Mouse (Mus musculus) limb, embryonic 13.5 days (tissue): Measurements from ENCODE around the gene Zfp90. TPM values are rescaled to one million over a fixed set of nuclear protein-coding genes. Genes with fewer than 3 reads are reported as not detected.
A peak's percentile ranks its signal among the peaks of the same experiment; 100 is the strongest.

ENCODE experiments used
- ATAC-seq: fragments of 200-750 bp; cut with Nextera tagmentation; 2 replicates; pipeline ENCODE4 v1.8.0; 2017; ENCODE audit warnings: low read depth, moderate number of reproducible peaks, moderate TSS enrichment; ENCODE audit not compliant: low FRiP score
- H3K27ac ChIP-seq: fragments of 300-500 bp; sonication (generic); 2 replicates; pipeline ENCODE4 v1.5.1; 2015; ENCODE audit warnings: inconsistent platforms, mild to moderate bottlenecking, moderate library complexity
- H3K27me3 ChIP-seq: fragments of 300-500 bp; sonication (generic); 2 replicates; pipeline ENCODE4 v1.6.1; 2015; ENCODE audit warnings: mild to moderate bottlenecking, inconsistent platforms
- H3K36me3 ChIP-seq: fragments of 300-500 bp; sonication (generic); 2 replicates; pipeline ENCODE4 v1.6.1; 2015; ENCODE audit warnings: inconsistent platforms, mild to moderate bottlenecking, moderate library complexity
- H3K4me1 ChIP-seq: fragments of 300-500 bp; sonication (generic); 2 replicates; pipeline ENCODE4 v1.6.1; 2015; ENCODE audit warnings: inconsistent platforms
- H3K4me2 ChIP-seq: fragments of 300-500 bp; sonication (generic); replicated peaks from 2 replicates; pipeline ENCODE4 v1.6.1; 2015; ENCODE audit warnings: inconsistent platforms, mild to moderate bottlenecking, moderate library complexity
- H3K4me3 ChIP-seq: fragments of 300-500 bp; sonication (generic); 2 replicates; pipeline ENCODE4 v1.5.1; 2015; ENCODE audit warnings: moderate library complexity, mild to moderate bottlenecking, inconsistent platforms
- H3K9ac ChIP-seq: fragments of 300-500 bp; sonication (generic); 2 replicates; pipeline ENCODE4 v1.6.1; 2015; ENCODE audit warnings: mild to moderate bottlenecking, inconsistent platforms
- H3K9me3 ChIP-seq: fragments of 300-500 bp; sonication (generic); 2 replicates; pipeline ENCODE4 v1.6.1; 2016; ENCODE audit warnings: inconsistent platforms
- WGBS: fragments of 180-500 bp; shearing (Covaris S2); methylation state at CpG from one replicate; pipeline ENCODE4 v1.1.7; 2015; 5-methylcytosine and 5-hydroxymethylcytosine counted together
- polyA plus RNA-seq: library from polyadenylated mRNA; unstranded; fragments of >200 nt; fragmentation: Nextera tagmentation; extraction: Ambion mirVana; gene quantifications from 2 replicates; pipeline ENCODE4 v1.2.1, GENCODE M21; 2015

Gene Zfp90
- polyA plus RNA-seq: 31.2 and 31.8 TPM in 2 replicates

DNA sequence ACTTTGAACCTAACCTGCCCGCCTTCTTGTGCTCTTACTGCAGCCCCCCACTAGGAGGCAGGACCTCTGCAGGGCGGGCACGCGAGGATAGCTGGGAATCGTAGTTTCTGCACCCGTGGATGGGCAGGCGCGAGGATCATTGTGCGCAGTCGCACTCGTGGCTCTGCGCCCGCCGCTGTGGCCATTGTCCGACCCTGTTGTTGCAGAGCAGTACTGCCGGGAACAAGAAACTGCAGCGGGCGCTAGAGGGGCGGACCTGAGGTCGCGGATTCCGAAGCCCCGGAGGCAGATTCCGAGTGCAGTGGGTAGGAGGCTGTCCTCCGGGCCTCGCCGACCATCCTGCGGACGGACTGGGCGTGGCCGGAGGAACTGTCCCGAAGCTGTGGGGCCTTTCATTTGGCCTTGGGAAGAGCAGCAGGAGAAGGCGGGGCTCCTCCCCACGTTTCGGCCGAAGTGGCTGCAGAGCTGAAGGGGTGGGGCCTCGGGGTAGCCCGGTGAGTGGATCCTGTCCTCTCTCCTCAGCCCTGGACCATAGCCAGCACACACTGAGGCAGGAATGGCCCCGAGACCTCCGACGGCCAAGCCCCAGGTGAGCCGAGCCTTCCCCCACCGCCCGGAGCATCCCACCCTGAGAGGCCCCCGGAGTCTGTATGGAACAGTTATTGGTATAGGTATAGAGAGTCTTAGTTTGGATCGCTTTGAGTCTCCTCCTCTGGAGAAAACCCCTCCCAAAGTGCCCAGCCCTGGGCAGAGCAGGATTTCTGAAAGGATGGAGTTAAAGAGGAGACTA is at the start of gene Zfp90:
Gene Zfp90, plus strand, starts transcription at position 146 of the 790 bp plus-strand sequence.
- Histone ChIP-seq H3K27ac (peak within 1 kb of the TSS; percentile 95), H3K9me3 (peaks cover 18% of the 10 kb centered on the region), H3K4me2 (peak within 1 kb of the TSS; percentile 75), H3K4me1 (peaks cover 27% of the 10 kb centered on the region), H3K4me3 (peak within 1 kb of the TSS; percentile 71), H3K36me3 (peaks cover 33% of the 10 kb centered on the region), H3K9ac (peak within 1 kb of the TSS; percentile 93), H3K27me3 (no peaks in the 10 kb centered on the region)
- under 1% methylated on average over 46 of the region's 46 CpGs for WGBS
- peak; percentile 96 for ATAC-seq

DNA sequence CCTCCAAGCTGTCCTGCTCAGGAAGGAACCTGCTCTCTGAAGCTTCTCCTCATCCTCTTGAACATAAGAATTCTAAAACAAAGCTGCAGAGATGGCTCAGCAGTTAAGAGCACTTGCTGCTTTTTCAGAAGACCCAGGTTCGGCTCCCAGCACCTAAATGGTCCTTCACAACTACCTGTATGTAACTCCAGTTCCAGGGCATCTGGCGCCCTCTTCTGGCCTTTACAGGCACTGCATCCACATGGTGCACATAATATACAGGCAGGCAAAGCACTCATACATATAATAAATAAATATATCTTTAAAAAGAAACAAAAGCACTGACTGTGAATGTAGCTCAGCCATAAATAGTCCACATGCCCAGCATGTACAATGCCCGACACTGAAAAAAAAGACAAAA is 46.6 kb upstream of the Zfp90 start:
- Histone ChIP-seq H3K9me3 (0 out of 2 replicates have a peak, but pooled peaks cover 4% of the 10 kb centered on the region), H3K9ac (no peak overlapping the region), H3K27me3 (no peaks in the 10 kb centered on the region), H3K4me2 (no peak overlapping the region), H3K27ac (no peak overlapping the region), H3K4me1 (no peaks in the 10 kb centered on the region), H3K4me3 (no peak overlapping the region), H3K36me3 (no peaks in the 10 kb centered on the region)
- ATAC-seq: no peak
- 69% methylated on average over 3 of the region's 3 CpGs for WGBS

DNA sequence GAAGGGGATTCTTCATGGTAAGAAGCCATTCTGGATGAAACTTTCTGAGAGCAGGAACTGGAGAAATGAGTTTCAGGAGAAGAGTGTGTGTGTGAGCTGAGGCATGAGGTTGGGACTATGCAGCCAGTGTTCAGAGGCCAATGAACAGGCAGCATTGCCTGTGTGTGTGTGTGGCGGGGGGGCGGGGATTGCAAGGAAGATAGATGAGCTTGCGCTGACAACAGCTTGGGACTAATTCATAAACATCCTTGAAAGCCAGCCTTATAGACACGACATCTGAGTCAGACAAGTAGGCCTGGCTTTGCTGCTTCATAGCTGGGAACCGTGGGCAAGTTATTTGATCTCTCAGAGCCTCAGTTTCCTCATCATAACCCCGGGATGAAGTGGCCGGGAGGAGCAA is 46.1 kb upstream of the Zfp90 start:
- Histone ChIP-seq H3K4me2 (no peak overlapping the region), H3K9ac (no peak overlapping the region), H3K36me3 (no peaks in the 10 kb centered on the region), H3K27ac (no peak overlapping the region), H3K9me3 (0 out of 2 replicates have a peak, but pooled peaks cover 4% of the 10 kb centered on the region), H3K27me3 (no peaks in the 10 kb centered on the region), H3K4me1 (no peaks in the 10 kb centered on the region), H3K4me3 (no peak overlapping the region)
- WGBS: 83% methylated on average over 7 of the region's 7 CpGs
- ATAC-seq: no peak

DNA sequence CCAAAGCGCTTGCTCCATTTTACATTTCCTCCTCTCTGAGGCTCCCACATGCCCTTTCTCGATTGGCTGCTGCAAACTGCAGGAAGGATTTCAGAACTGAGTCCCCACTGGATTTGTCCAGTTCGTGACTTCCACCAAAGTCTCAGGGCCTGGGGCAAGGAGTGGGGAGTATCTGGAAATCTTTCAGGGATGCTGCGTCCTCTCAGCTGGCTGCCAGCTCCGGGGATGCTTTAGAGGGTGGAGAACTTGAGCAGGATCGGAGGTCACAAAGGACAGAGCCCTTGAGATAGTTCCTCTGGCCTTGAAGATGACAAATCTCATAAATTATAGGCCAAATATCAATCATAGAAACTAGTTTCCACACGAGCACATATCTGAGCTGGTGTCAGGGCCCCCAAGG is 39.2 kb upstream of the Zfp90 start:
- WGBS: 67% methylated on average over 7 of the region's 7 CpGs
- no peak overlapping the region for H3K9ac ChIP-seq

DNA sequence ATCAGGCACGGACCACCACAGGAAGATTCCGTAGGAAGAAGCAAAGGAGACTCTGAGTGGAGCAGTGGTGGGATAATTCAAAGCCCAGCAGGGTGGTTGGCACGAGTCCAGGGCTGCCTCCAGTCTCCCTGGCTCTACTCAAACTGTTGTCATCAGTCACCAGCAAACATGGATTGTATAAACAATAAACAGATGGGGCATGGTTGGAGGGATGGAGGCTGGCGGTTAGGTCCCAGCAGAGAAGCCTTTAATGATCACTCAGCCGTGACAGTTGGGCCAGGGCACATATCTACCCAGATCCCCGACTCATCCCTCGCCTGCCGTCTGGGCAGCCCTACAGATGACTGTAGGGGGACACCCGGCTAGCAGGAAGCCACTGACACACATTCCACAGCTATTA is 38.3 kb upstream of the Zfp90 start:
- WGBS: 24% methylated on average over 9 of the region's 9 CpGs
- Histone ChIP-seq H3K4me1 (no peaks in the 10 kb centered on the region), H3K36me3 (no peaks in the 10 kb centered on the region), H3K9me3 (no peaks in the 10 kb centered on the region), H3K4me2 (no peak overlapping the region), H3K27ac (no peak overlapping the region), H3K9ac (no peak overlapping the region), H3K27me3 (no peaks in the 10 kb centered on the region), H3K4me3 (no peak overlapping the region)
- no peak for ATAC-seq

More for the DNA sequence above, 39.2 kb upstream of the Zfp90 start:
- no peaks in the 10 kb centered on the region for H3K27me3 ChIP-seq
- no peak overlapping the region for H3K4me2 ChIP-seq
- ATAC-seq: no peak
- H3K9me3 ChIP-seq: no peaks in the 10 kb centered on the region
- H3K36me3 ChIP-seq: no peaks in the 10 kb centered on the region
- H3K4me1 ChIP-seq: no peaks in the 10 kb centered on the region
- H3K4me3 ChIP-seq: no peak overlapping the region
- H3K27ac ChIP-seq: no peak overlapping the region

DNA sequence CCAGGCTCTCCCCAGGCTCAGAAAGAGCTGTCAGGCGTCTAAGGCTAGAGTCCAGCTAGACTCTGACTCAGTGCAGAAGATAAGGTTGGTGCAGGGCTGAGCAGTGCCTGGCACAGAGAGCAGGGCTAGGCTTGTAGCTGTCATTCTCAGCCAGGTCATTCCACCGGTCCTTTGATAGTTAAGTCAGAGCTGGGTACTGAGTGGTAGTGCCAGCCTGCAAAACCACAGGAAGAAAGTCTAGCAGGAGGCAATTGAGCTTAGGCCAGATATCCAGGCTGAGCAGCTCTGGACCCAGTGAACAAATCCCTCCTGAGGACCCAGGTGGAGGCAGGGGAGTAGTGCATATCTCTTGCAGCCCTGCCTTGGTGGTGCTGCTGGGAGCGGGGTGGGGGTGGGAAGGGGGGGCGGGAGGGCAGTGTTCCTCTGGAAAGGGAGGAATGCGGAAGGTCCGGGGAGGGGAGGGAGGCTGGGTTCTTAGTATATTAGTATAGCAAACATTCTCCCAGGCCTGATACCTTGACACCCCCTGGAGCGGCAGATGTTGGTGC is 36.6 kb upstream of the Zfp90 start:
- no peak overlapping the region for H3K27ac ChIP-seq
- H3K4me2 ChIP-seq: no peak overlapping the region
- H3K4me1 ChIP-seq: 0 out of 2 replicates have a peak, but pooled peaks cover 5% of the 10 kb centered on the region
- no peaks in the 10 kb centered on the region for H3K9me3 ChIP-seq
- H3K4me3 ChIP-seq: no peak overlapping the region
- 61% methylated on average over 7 of the region's 7 CpGs for WGBS
- no peak overlapping the region for H3K9ac ChIP-seq
- no peaks in the 10 kb centered on the region for H3K36me3 ChIP-seq
- no peak for ATAC-seq
- H3K27me3 ChIP-seq: no peaks in the 10 kb centered on the region

DNA sequence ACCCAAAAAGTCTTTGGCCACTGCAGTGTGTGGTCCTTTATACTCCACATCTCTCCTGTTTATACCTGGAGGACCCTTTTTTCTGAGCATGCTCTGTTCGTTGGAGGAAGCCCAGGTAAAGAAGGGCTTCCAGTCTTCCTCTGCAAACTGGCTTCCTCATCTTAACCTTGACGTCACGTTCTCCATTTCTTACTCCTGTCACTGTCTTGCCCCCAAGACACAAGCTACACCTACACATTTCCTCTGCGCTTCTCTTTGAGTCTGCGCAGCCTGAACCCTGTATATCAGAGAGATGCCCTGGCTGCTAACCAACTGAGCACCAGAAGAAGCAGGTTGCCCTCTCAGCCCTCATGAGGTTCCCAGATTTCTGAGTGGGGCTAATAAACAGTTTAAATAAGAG is 35.8 kb upstream of the Zfp90 start:
- 0 out of 2 replicates have a peak, but pooled peaks cover 5% of the 10 kb centered on the region for H3K4me1 ChIP-seq
- H3K36me3 ChIP-seq: no peaks in the 10 kb centered on the region
- no peaks in the 10 kb centered on the region for H3K9me3 ChIP-seq
- H3K4me2 ChIP-seq: no peak overlapping the region
- ATAC-seq: no peak
- H3K4me3 ChIP-seq: no peak overlapping the region
- H3K27ac ChIP-seq: no peak overlapping the region
- WGBS: 86% methylated on average over 5 of the region's 5 CpGs
- no peak overlapping the region for H3K9ac ChIP-seq
- H3K27me3 ChIP-seq: no peaks in the 10 kb centered on the region

DNA sequence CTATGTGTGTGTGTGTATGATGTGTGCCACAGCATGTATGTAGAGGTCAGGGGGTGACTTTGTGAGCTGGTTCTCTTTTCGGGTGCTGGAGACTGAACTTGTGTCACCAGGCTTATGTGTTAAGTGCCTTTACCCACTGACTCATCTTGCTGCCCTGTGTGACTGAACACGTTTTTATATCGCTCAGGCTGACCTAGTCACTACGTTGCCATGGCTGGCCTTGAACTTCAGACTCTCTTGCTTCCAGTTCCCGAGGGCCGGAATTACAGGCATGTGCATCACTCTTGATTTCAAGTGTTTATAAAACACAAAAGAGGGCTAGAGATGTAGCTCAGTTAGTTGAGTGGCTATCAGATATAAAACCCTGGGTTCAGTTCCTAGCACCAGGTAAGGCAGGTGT is 34.1 kb upstream of the Zfp90 start:
- ATAC-seq: no peak
- H3K9me3 ChIP-seq: no peaks in the 10 kb centered on the region
- 0 out of 2 replicates have a peak, but pooled peaks cover 5% of the 10 kb centered on the region for H3K4me1 ChIP-seq
- H3K27me3 ChIP-seq: no peaks in the 10 kb centered on the region
- no peak overlapping the region for H3K9ac ChIP-seq
- no peaks in the 10 kb centered on the region for H3K36me3 ChIP-seq
- no peak overlapping the region for H3K27ac ChIP-seq
- 87% methylated on average over 6 of the region's 6 CpGs for WGBS
- no peak overlapping the region for H3K4me2 ChIP-seq
- H3K4me3 ChIP-seq: no peak overlapping the region

DNA sequence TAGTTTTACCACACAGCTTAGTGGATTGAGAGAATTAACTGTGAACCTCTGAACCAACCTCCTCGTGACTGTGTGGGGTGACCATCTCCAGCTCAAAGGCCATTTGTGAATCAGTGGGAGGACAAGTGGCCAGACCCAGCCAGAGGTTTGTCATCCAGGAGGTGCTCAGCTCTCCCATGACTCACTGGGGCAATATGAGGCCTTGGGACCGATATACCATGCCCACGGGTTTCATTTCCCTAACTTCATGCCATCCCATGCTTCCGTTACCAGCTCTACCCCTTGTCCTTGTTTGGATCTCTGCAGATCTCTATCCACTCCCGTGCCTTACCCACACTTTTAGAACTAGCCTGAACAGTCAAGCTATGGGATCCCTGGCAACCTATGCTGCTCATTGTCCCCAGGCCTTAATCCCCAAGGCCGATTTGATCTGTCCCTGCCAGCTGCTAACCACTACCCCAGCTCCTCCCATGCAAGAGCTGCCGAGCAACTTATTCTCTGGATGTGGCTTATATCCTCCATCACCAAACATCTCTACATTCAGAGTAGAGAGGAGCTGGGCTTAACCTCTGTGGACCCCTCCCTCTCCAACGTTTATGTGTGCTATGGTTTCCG is 27.2 kb upstream of the Zfp90 start:
- Histone ChIP-seq H3K36me3 (no peaks in the 10 kb centered on the region), H3K4me2 (no peak overlapping the region), H3K4me1 (0 out of 2 replicates have a peak, but pooled peaks cover 4% of the 10 kb centered on the region), H3K9me3 (no peaks in the 10 kb centered on the region), H3K27ac (no peak overlapping the region), H3K4me3 (no peak overlapping the region), H3K27me3 (no peaks in the 10 kb centered on the region), H3K9ac (no peak overlapping the region)
- 84% methylated on average over 9 of the region's 9 CpGs for WGBS
- no peak for ATAC-seq

DNA sequence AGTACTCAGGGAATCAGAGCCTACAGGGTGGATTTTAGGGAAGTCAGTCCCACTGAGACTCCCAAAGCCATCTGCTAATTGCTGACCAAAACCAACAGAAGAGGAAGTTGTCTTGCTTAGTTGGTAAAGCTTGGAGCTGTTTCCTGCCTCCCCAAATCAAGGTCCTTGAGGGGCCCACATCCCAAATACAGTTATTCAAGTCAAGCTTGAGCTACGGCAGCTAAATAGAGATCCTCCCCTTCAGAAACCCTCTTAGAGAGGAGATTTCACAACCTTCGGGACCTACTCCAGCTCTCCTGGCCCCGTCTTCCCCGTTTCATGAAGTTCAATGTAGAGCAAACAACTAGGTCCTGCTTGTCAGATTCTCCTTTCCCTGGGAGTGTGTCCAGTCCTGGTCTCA is 20.6 kb upstream of the Zfp90 start:
- no peak overlapping the region for H3K27ac ChIP-seq
- H3K9me3 ChIP-seq: no peaks in the 10 kb centered on the region
- no peak for ATAC-seq
- H3K4me3 ChIP-seq: no peak overlapping the region
- peaks cover 4% of the 10 kb centered on the region; the same call in 1 of the 2 replicates for H3K4me1 ChIP-seq
- H3K4me2 ChIP-seq: no peak overlapping the region
- H3K9ac ChIP-seq: no peak overlapping the region
- no peaks in the 10 kb centered on the region for H3K36me3 ChIP-seq
- H3K27me3 ChIP-seq: no peaks in the 10 kb centered on the region
- 86% methylated on average over 4 of the region's 4 CpGs for WGBS

DNA sequence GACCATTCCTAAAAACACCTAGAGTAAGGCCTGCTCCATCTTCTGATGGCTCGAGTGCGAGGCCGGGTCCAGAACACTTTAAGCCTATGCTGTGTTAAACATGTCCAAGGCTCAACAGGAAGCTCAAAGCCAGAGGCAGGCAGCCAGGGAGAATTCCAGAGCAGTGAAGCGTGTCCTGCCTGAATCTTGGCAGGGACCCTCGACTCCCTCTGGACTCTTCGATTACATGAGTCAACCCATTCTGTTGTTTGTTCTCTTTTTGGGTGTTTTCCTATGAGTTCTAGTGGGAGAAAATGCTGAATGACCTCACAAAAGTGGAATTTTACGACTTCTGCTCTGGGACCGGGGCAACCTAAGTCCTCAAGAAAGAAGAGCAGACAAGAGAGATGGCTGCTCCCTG is 15.4 kb upstream of the Zfp90 start:
- Histone ChIP-seq H3K36me3 (no peaks in the 10 kb centered on the region), H3K4me3 (no peak overlapping the region), H3K4me2 (0 out of 2 replicates have a peak overlapping the region, but pooled peaks have one; percentile 16), H3K9ac (no peak overlapping the region; the same call in 1 of the 2 replicates), H3K27me3 (no peaks in the 10 kb centered on the region), H3K4me1 (peaks cover 25% of the 10 kb centered on the region), H3K9me3 (no peaks in the 10 kb centered on the region), H3K27ac (peak overlapping the region; percentile 64; the same call in 1 of the 2 replicates)
- ATAC-seq: peak; percentile 89
- WGBS: 48% methylated on average over 8 of the region's 8 CpGs

DNA sequence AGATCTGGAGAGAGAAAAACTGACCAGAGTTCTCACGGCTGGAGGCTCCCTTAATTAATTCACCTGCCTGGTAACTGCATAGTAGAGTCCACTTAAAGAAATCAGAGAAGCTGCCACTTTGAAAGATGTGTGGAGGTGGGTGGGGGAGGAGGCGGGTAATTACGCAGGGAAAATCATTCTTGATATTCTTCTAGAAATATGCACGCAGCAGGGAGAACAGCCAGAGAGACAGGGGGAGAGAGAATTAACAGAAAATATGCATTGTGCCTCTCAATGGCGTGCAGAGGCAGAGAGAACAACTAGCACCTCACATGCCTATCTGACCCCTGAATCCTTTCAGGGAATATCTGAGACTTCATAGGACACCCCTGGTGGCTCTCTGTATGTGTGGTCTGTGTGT is 14.9 kb upstream of the Zfp90 start:
- Histone ChIP-seq H3K9ac (no peak overlapping the region; the same call in 1 of the 2 replicates), H3K4me1 (peaks cover 30% of the 10 kb centered on the region), H3K27me3 (no peaks in the 10 kb centered on the region), H3K9me3 (no peaks in the 10 kb centered on the region), H3K27ac (peak overlapping the region; percentile 64; the same call in 1 of the 2 replicates), H3K4me3 (no peak overlapping the region), H3K4me2 (0 out of 2 replicates have a peak overlapping the region, but pooled peaks have one; percentile 16), H3K36me3 (no peaks in the 10 kb centered on the region)
- 0 out of 2 replicates have a peak, but pooled peaks have one; percentile 26 for ATAC-seq
- 37% methylated on average over 5 of the region's 5 CpGs for WGBS
